Mouse (Mus musculus): Measurements from ENCODE around the gene Gm28305.

Gene Gm28305

DNA sequence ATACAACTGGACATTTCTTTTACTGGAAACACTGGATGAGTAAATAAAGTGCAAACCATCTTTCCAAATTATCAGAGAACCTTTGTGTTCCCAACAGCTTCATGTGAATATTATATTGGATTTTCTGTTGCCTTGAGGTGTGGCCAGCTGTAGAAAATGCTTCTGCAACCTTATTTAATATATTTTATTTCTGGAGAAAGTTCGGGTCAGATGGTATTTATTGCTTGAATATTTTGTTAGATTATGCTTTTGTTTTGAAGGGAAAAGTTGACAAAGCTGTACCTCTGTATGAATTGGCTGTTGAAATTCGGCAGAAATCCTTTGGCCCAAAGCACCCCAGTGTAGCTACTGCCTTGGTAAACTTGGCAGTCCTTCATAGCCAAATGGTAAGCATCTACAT lies at the start of gene Gm28305:
Gene Gm28305, plus strand, starts transcription at position 301 of the 400 bp plus-strand sequence.
- no peak for DNase-seq (ENCODE audit: low spot score)

DNA sequence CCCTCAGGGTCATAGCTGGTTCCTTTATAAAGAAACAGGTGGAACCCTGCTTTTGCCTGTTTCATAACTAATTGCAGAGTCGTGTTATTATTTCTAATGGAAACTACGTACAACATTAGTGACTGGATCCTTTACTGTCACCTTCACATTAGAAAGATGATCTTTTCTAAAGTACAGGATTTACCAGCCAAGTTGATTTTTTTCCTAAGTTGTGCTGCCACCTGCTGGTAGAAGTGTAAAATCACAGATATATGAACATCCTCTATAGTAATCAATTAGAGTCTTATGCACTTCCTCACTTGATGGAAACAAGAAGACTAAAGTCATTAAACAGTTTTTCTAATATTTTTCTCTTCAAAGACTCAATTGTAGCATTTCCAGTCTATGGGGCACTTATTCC lies 44.0 kb upstream of the Gm28305 start:
- no peak for DNase-seq (ENCODE audit: low spot score)

DNA sequence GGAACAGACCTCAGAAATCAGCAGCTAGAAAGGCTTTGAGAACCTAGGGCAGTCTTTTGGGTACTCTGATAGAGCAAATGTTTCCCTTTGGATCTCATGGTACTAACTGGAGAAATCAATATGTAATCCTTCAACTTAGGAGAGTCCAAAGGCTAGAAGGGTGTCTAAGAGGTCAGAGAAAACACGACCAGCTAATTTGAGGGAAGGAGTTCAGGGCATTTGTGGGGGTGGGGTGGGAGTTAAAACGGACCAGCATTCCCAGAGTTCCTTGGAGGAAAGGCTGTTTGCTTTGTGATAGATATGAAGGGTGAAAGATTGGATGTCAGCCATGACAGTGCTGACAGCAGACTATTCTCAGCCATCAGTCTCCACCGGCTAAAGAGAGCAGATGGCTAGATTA lies 39.9 kb upstream of the Gm28305 start:
- no peak for DNase-seq (ENCODE audit: low spot score)

DNA sequence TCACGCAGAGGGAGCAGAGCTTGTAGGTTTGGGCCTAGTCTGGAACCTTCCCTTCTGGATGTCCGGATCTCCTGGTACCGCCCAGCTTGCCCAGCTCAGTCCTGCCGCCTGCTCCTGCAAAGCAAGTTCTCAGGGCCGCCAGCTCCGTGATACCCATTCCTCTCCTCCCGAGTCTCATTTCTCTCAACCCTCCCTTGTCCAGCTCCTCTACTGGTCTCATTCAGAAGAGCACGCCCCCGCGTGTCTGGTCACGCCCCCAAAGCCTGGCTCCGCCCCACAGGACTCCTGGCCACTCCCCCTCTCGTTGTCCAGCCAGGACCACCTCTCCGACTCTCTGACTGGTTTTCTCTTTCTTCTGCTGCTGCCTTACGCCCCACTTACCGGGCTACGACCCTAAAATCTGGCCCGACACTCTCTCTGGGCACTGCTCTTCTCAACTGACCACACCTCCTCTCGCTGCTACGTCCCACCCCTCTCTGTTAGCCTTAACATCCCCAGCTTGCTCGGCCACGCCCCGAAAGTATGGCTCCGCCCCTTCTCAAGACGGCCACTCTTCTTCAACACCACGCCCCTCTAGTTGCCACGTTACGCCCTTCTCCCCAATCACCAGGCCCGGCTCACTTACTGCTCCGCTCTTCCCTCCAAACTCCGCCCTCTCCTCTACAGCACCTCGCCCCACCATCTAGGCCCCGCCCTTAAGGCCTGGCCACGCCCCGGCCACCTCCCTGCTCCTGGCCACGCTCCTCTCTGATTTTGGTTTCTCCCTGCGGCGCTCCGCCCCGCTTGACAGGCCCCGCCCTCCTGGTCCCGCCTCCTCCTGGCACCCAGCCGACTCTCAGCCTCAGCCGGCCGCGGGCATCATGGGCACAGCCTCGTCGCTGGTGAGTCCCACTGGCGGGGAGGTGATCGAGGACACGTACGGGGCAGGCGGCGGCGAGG lies 38.3 kb upstream of the Gm28305 start, which contains the start of gene Nphp3:
Gene Nphp3, plus strand, starts transcription at position 624 of the 939 bp plus-strand sequence.
- peak; percentile 100 for DNase-seq (ENCODE audit: low spot score)

DNA sequence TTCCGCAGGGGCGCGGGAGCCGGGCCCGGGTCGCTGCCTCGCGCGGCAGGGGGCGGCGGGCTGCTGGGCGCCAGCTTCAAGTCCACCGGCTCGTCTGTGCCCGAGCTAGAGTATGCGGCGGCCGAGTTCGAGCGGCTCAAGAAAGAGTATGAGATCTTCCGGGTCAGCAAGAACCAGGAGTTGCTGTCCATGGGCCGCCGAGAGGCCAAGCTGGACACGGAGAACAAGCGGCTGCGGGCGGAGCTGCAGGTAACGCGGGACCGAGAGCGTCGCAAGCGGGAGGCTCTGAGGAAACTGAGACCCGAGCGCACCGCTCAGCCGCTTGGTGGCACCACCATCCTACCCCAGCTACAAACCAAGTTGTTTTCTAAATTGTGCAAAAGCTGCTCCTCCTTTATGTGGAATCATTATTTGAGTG lies 37.5 kb upstream of the Gm28305 start:
- peak; percentile 77 for DNase-seq (ENCODE audit: low spot score)

DNA sequence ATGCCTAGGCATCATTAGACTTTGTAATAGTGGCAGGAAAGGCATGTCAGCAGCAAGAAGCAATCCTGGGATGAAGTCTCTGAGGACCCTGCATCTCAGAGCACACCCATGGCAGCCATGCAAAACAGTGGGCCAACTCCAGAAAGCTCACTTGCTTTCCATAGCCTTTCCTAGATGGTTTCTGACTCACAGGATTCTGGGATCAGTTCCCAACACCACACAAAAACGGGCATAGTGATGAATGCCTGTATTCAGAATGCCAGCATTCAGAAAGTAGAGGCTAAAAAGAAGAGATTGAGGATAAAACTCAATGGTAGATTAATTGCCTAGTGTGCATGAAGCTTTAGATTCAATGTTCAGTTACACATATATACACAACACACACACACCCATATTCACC lies 25.9 kb upstream of the Gm28305 start:
- DNase-seq (ENCODE audit: low spot score): no peak

DNA sequence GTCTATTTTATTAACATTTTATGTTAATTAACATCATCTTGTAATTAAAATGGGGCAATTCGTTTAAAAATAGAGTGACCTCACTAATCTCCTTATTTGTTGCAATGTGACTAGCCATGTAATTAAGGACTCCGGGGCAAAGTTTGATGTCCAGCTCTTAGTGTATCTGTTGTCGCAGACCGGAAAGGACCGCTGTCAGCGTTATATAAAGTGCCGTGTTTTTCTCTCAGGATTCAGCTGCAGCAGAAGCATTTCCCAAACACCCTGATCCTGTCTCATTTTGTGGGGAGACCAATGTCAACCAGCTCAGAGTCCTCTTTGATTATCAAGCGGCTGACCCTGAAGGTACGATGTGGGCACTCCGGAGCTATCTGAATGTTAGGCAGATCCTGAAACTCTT lies 19.4 kb upstream of the Gm28305 start:
- no peak for DNase-seq (ENCODE audit: low spot score)

DNA sequence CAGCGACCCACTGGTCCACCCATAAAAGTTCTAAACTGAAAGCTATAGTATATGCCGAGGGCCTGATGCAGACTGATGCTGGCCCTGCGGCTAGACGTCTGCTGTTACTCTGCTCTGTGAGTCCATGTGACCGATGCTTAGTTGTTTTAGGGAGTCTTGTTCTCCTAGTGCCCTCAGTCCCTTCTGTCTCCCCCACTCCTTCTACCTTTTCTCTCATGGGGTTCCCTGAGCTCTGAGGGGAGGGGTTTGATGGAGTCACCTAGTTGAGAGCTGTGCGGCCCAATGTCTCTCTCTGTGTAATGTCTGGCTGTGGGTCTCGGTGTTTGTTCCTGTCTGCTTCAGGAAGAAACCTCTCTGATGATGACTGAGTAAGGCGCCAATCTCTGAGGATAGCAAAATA lies 13.3 kb upstream of the Gm28305 start:
- no peak for DNase-seq (ENCODE audit: low spot score)

DNA sequence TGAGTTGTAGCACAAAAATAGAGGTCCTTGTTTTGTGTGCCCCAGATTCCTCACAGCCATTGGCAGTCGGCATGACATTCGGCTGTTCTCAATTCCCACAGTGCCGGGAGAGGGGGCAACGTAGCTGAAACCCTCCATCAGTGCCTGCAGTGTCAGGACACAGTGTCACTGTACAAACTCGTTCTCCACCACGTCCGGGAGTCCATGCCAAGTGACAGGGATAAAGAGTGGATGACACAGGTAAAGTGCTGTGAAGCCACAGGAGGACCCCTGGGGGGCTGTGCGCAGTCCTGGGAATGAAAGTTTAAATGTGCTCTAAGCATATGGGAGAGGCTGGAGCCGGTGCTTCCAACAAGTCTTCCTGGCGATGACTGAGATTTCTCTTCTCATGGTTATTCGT lies 10.6 kb upstream of the Gm28305 start:
- DNase-seq (ENCODE audit: low spot score): no peak

DNA sequence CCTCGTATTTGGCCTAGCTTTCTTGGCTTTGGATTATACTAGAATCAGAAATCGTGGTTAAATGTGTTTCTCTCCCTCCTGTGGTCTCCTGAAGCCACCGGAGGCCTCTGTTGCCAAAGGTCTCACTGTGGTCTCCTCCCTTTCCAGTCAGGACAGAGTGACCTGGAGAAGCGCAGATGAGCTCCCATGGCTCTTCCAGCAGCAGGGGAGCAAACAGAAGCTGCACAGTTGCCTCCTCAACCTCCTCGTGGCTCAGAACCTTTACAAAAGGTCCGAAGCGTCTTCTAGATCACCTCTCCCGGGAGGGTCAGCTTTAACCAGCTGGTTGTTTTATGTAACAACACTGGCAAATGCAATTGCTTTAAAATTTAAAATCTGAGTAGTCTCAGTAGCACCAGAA lies 6.2 kb upstream of the Gm28305 start:
- no peak for DNase-seq (ENCODE audit: low spot score)

DNA sequence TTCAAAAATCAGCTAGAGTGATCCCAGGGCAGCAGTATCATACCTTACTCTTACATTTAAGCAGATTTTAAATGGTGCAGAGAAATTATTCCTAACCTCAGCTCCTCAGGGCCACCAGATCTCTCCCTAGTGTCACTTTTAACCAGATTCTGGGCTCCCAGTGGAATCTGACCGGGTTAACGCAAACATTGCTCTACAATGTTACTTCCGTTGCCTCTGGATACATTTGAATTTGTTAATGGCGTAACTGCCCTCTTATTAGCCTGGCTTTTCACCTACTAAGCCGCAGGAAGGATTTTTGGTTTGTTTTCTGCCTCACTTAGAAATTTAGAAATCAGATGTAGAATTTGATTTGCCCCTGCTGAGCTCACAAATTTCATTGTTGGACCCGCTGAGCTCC lies 5.7 kb upstream of the Gm28305 start:
- no peak for DNase-seq (ENCODE audit: low spot score)

DNA sequence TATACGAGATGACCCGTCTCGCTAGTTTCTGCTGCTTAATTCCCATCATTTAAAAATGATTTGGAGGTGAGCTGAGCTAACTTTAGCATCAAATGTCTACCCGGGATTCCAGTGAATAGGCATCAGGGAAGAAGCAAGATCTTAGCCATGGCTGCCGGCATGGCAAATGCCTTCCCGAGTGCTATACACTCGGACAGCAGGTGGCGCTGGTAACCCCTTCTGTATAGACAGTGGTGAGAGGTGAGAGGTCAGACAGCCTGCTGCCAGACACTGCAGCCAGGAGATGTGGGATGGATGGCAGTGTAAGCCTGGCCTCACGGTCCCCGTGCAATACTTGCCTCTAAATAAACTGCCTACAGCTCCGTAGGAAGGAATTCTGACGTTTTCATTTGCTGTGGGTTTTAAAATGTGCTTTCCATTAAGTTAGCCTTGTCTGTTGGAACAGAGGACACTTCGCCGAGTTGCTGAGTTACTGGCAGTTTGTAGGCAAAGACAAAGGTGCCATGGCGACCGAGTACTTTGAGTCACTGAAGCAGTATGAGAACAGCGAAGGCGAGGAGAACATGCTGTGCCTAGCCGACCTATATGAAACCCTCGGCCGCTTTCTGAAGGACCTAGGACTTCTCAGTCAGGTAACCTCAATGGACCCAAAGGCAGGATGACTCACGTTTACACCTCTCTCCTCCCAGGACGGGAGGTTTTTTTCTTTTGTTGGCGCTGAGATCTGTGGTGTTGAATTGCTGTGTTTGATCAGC lies 5.0 kb upstream of the Gm28305 start:
- peak; percentile 48 for DNase-seq (ENCODE audit: low spot score)

DNA sequence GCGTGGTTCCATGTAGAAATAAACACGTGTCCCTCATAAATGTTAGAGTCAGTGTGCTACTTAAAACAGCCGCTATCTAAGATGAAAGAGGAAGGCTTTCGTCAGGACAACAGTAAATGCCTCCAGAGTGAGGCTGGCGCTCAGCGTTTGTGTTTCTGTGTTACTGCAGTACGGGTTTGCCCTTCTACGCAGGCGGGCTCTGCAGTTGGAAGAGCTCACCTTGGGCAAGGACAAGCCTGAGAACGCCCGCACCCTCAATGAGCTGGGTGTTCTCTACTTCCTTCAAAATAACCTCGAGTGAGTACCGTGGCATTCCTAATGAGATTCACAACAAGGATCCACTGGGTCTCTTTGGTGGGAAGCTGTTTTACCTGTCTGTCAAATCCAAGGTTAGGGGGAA lies 2.2 kb upstream of the Gm28305 start:
- no peak for DNase-seq (ENCODE audit: low spot score)

DNA sequence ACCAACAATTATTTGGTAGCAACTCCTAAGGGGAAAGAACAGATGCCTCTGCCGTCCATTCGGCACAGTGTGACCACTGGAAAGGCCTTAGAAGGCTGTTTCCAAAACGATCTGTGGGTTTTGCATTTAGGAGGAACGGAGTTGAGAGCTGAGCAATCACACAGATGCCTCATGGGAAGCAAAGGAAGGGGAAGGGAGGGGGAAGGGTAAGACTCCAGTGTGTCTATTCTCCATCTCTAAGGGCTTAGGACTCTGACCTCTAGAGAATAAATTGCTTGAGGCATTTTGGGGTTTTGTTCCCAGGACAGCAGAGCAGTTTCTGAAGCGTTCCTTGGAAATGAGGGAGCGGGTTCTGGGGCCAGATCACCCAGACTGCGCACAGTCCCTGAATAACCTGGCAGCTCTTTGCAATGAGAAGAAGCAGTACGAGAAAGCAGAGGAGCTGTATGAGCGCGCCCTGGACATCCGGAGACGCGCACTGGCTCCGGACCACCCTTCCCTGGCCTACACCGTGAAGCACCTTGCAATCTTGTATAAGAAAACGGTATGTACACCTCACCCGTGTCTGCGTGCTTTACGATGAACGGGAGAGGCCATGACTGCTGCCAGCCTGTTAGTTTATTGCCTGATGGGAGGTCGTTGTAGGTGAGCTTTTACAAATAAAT lies 1.3 kb upstream of the Gm28305 start:
- no peak for DNase-seq (ENCODE audit: low spot score)

DNA sequence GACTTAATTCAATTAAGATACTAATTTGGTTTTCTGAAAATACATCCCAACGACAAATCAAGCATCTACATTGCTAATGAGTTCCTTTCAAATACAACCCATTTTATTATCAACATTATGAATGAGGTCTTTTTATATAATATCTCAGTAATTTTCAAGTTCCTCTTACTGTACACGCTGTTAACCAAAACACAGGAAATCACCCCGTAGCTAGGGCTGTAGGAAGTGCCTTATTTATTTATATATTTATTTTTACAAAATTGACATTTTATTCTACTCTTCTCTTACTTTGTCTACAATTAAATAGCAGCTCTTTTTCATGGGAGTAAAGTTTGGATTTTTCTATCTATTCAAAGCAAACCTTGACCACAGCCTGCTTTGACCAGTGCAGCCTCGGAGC lies 720 bp upstream of the Gm28305 start:
- no peak for DNase-seq (ENCODE audit: low spot score)

DNA sequence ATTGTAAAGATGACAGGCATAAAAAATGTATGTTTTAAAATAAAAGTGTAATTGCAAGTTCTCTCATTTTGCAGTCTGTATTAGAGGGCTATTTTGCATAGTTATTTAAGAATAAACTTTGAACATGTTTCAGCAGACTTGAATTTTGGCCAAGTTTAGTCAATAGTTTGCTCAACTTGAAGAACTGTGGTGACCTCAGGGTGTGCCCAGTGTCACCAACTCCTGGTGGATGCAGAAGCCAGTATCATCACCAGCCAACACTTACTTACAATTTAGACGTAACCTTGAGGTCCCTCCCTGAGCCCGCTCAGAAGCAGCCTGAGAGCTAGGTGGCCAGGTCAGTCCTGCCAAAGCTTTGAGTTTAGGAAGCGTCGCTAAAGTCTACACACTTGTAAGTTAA lies 3.2 kb downstream of the Gm28305 start:
- DNase-seq (ENCODE audit: low spot score): no peak

DNA sequence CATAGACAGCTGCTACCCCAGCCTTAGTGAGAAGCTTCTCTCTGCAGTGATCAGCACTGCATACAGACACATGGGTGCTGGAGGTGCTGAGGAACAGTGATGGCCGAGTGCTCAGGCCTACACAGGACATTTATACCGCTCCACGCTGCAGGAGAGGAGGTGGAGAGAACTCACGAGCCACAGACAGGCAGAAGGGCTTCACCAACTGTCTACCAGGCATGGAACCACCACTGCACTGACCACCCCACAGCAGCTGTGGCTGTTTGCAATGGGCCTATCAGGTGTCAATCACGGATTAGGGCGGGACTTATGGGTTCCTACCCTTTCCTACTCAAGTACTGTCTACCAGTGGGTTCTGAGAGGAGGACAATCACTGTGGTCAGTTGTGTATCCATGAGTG lies 10.6 kb downstream of the Gm28305 start:
- DNase-seq (ENCODE audit: low spot score): no peak

DNA sequence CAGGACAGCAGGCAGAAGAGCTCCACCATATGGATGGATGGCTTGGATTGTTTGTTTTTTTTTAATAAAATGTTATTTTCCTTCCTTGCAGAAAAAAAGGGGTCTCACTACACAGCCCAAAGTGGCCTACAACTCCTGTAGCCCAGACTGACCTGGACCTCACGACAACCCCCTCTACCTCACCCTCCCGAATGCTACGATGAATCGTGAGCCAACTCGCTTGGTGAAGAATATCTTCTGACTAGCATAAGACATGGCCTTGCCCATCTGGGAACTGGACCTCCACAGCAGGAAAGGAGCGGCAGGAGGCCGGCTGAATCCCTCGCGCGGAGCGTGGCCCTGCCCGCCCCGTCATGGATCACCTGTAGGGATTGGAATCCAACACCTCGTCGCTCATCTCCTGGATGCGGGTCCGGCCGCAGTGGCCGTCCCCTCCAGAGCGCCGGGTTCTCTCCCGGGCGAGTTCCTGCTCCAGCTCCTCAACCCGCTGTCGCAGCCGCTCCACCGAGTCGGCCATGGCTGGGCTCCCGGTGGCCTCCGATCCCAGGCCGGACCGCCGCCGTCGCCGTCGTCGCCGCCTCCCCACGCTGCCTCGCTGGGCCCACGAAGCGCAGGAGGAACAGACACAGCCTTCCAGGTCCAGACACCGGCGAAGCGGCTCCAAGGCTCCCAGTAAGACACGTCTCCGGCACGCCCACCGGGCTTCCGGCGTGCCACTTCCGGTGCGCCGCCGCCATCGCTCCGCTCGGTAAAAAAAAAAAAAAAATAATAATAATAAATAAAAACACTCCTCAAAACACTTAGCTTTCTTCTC lies 22.2 kb downstream of the Gm28305 start, which contains the start of gene Uba5:
Gene Uba5, minus strand, starts transcription at position 705 of the 814 bp plus-strand sequence.
- peak; percentile 81 for DNase-seq (ENCODE audit: low spot score)

DNA sequence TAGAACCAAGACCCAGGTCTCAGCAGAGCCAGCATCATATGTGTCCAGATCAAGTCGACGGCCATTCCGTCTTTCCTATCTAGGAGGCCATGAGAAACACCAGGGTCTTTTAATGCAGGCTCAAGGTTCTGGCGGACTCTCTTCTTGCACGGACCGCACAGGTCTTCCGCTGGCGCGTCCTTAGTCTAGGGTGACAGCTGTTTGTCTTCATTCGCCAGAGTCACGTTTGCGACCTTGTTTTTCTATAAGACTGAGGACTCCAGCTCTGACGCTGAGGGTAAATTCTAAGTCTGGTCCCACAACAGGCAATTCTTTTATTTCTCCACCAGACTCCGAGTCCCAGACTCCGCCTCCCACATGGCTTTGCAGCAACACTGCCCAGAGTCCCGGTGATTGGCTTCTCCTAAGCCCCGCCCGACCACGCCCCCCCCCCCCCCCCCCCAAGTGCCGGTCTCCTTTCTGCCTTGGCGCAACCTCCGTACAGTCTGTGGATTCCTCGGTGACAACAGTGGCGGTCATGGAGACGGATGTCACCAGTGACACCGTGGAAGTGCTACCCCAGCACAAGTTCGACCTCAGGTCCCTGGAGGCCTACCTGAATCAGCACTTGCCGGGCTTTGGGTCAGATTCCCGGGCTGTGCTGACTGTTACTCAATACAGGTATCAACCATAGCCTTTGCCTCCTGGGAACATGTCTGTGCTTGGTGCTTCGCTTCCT lies 22.9 kb downstream of the Gm28305 start, which contains the start of gene Acad11:
Gene Acad11, plus strand, starts transcription at position 134 of the 718 bp plus-strand sequence.
- DNase-seq (ENCODE audit: low spot score): peak; percentile 86

DNA sequence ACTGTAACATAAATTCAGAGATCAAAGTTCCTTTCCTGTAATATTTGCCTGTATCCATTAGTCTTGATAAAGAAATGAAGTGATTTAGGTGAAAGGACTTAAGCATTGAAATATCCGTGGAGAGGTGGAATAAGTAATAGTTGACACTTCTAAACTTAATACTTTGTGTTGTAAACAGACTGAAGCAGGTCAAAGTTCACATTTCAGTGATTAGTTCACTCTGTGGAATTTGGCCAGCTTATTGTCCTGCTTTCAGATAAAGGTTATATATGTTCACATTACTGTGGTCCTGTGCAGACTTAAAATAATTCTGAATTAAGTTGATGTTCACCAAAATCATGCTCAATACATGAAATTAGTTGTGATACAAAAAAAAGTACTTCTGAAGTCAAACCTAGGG lies 24.1 kb downstream of the Gm28305 start:
- no peak for DNase-seq (ENCODE audit: low spot score)

DNA sequence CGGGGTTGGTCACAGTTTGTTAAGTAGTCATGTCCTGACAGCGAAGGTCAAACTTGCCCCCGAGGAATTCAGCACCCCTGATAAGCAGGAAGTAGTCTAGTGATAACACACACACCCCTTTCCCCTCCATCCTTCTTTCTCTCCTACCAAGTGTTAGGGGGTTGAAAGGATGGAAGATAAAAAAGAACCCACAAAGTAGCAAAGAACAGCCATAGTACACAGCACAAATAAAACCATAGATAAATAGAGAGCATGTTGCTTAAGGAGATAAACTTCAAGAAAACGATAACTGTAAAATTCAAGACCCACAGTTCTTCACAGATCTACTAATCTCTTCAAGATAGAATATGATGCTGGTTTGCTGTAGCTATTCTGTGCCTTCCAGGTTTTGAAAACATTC lies 29.8 kb downstream of the Gm28305 start:
- no peak for DNase-seq (ENCODE audit: low spot score)
